Mouse (Mus musculus) cerebellum, postnatal 36 days (tissue): ENCODE results near the gene Gm1140.
"Not testable (repeated sequence)": the region's sequence is repeated elsewhere in the genome, so short reads cannot be mapped to it uniquely, and the experiment has no call there.

Source experiments
- DNase-seq, 2 experiments: peaks; one replicate each; pipeline ENCODE4 v3.0.0; 2021 to 2022; ENCODE audit warnings: mixed read lengths in 2 of 2

Gene Gm1140

DNA sequence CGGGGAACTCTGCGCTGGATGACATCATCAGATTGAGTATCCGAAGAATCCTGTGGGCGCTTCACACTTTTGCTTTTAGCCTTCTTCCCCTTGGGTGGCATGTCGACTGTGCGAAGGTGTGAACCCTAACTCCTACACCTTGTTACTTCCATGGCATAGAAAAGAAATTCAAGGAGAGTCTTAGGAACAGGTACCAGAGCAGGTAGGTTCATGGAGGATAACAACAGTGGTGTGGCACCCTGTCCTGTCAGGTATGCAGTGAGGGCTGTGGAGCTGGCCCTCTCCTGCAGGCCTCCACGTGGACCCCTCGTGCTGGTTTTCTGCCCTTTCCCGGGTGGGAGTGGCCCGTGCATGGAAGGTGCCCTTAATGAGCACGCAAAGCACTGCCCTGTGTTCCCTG lies at the start of gene Gm1140:
Gm1140 (minus strand) TSS at position 101 of the 400 bp plus-strand sequence.
- not testable (repeated sequence) for DNase-seq

DNA sequence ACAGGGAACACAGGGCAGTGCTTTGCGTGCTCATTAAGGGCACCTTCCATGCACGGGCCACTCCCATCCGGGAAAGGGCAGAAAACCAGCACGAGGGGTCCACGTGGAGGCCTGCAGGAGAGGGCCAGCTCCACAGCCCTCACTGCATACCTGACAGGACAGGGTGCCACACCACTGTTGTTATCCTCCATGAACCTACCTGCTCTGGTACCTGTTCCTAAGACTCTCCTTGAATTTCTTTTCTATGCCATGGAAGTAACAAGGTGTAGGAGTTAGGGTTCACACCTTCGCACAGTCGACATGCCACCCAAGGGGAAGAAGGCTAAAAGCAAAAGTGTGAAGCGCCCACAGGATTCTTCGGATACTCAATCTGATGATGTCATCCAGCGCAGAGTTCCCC lies 2.0 kb upstream of the Gm1140 start, which contains the start of gene Gm14692:
Gm14692 (plus strand) TSS at position 301 of the 400 bp plus-strand sequence.
- not testable (repeated sequence) for DNase-seq
